Mouse (Mus musculus): ENCODE results near the gene 4833439L19Rik. TPM values are rescaled to one million over a fixed set of nuclear protein-coding genes. Genes with fewer than 3 reads are reported as not detected.

Gene 4833439L19Rik
- total RNA-seq, 2 experiments from 2014 or later, result 135 to 137 TPM

- DNase-seq (ENCODE audit: low spot score in 2 of 2), result no peak
Measured at GRCm38 (mm10) chr13:54532134-54532533, 33.1 kb downstream of the 4833439L19Rik start.

DNA sequence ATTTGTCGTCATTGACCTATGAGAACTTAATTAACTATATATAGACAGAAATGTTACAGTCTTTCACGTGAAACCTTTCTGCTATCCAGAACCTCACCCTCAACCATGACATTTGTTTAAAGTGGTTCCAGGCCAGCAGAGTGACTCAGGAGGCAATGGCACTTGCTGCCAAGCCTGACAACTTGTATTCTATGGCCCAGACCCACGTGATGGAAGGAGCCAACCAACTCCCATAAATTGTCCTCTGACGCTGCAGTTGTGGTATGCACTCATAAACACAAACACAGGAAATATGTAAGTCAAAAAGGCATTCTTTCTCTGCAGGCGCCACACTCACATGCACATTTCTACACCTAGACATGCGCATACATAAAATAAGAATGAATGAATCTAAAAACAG is 38.1 kb downstream of the 4833439L19Rik start:
- no peak for DNase-seq (ENCODE audit: low spot score in 2 of 2)

- no peak for DNase-seq (ENCODE audit: low spot score in 2 of 2)
Measured at GRCm38 (mm10) chr13:54521181-54521580, 44.1 kb downstream of the 4833439L19Rik start.

- DNase-seq (ENCODE audit: low spot score in 2 of 2), result peak in 1 of 2 experiments; percentile 14
Measured at GRCm38 (mm10) chr13:54520221-54520620, 45.0 kb downstream of the 4833439L19Rik start.

- DNase-seq (ENCODE audit: low spot score in 2 of 2), result no peak
Measured at GRCm38 (mm10) chr13:54505920-54506319, 59.3 kb downstream of the 4833439L19Rik start.

DNA sequence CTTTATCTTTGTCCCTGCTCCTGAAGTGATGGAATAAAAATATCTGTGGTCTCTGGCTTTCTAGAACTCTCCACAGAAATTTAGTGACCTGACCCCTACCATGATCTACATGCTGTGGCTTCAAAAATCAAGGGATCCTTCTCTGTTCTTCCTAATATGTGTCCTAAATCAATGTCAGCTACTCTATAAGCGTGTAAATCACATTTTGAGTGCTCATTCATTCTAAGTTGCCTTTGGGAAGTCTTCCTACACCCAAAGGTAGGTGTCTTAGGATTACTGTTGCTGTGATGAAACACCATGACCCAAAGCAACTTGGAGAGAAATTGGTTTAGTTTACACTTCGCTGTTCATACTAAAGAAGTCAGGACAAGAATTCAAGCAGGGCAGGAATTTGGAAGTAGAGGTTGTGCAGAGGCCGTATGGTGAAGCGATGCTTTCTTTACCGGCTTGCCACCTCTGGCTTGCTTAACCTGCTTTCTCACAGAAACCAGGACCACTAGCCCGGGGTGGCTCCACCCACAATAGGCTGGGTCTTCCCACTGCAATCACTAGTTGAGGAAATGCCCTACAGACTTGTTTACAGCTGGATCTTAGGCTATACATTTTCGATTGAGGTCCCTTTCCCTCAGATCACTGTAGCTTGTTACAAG is 60.5 kb downstream of the 4833439L19Rik start:
- no peak for DNase-seq (ENCODE audit: low spot score in 2 of 2)

DNA sequence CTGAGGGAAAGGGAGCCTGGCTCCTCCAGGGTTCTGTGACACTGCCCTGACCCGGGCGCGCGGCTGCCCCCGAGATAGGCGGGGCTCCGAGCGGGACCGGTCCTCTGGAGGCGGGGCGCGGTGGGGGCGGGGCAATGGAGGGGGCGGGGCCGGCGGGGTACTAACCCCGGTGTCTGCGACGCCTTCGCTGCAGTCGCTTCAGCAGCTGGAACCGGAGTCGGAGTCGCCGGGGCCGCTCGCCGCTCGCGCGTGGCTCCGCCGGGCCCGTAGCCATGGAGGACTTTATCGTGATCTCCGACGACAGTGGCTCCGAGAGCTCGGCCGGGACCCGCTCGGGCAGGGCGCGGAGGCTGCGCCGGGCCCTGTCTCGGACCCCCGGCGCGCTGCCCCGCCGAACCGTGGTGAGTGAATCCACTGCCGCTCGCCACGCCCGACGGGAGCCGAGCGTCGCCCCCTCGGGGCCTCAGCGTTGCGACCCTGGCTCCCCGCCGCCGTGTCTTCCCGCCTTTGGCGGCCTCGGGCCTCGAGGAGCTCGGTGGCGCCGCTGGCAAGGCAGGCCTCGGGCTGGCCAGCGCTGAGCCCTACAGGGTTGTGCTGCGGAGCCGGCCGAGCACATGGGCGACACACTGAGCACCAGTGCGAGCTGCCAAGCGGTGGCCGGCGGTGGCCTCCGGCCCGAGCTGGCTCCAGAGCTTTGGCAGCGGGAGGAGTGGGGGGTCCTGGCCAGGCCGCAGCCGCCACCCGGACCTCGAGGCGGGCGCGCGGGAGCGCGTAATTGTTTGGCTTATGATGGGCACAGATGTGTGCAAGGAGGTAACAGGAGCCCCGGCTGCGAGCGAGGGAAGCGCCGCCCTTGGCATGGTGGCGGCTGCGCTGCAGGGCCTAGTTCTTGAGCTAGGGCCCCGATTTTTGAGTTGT is 61.4 kb downstream of the 4833439L19Rik start, which contains the start of gene Simc1:
Gene Simc1, plus strand, starts transcription at position 176 of the 918 bp plus-strand sequence.
- DNase-seq (ENCODE audit: low spot score in 2 of 2), result peak; percentile 52 to 57

- DNase-seq (ENCODE audit: low spot score in 2 of 2), result no peak
Measured at GRCm38 (mm10) chr13:54503278-54503603, 62.0 kb downstream of the 4833439L19Rik start.

DNA sequence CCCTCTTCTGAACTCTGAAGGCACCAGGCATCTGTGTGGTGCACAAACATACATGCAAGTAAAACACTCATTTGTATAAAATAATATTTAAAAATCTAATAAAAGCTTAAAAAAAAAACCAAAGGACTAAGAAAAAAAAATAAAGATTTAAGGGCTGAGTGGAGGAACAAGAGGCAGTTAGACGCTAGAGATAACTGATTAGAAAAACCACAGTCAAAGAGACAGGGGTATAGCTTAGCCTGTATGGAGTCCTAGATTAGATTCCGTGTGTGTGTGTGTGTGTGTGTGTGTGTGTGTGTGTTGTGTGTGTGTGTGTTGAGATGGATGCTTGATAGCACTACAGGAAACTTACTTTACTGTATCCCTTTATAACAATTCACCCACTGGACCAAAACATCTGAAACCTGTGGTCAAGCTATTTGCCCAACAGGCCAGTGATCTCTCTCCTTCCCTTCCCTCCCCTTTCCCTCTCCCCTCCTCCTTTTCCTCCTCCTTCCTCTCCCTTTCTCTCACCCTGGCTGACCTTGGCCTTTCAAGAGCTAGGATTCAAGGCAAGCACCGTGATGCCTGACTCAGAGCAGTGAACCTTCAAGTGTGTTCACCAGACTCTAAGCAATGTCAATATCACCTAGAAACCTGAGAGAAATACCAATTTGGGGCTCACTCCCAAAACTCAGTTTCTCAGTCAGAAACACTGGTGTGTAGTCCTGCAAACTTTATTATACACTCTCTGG is 63.1 kb downstream of the 4833439L19Rik start:
- no peak for DNase-seq (ENCODE audit: low spot score in 2 of 2)

DNA sequence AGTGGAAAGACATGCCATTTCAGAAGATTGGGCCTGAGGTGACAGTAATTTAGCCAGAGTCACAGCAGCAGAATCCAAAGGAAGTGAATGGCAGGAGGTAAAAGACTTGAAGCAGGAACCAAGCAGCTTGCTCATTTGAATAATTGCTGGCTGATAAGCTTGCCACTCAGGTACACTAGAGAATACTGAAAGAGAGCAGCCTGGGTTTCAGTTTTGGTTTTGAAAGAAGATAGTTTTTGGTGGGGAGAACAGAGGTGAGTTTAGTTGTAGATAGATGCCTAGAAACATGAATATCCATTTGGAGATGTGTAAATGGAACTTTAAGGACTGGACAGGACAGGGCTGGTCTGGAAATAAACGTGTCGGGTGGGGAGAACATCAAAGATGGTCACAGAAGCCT is 63.9 kb downstream of the 4833439L19Rik start:
- DNase-seq (ENCODE audit: low spot score in 2 of 2), result no peak

Small RNA genes within 50 kb of the gene (microRNA-seq; reads per million reads assigned to microRNA genes)
- gene Gm24195, result 0 reads per million in 2 experiments

Other genes starting within 250 kb of the 4833439L19Rik start
- 100 to 1,000 TPM; 791 to 833 TPM for gene Cplx2, start 194.1 kb downstream of the 4833439L19Rik start, total RNA-seq (2021)
- gene Thoc3, start 96.6 kb downstream of the 4833439L19Rik start, total RNA-seq (2021), result 10 to 100 TPM; 32.1 to 33.1 TPM
- 10 to 100 TPM; 15.5 to 16.9 TPM for gene Simc1, start 61.7 kb downstream of the 4833439L19Rik start, total RNA-seq (2021)
- 10 to 100 TPM; 28.2 to 30.3 TPM for gene Arl10, start 9.6 kb upstream of the 4833439L19Rik start, total RNA-seq (2021)
- 10 to 100 TPM; 23.5 to 24.6 TPM for gene Nop16, start 24.7 kb upstream of the 4833439L19Rik start, total RNA-seq (2021)
- 100 to 1,000 TPM; 136 to 144 TPM for gene Higd2a, start 24.8 kb upstream of the 4833439L19Rik start, total RNA-seq (2021)
- 100 to 1,000 TPM; 280 to 320 TPM for gene Cltb, start 45.9 kb upstream of the 4833439L19Rik start, total RNA-seq (2021)
- 10 to 100 TPM; 55.9 to 56.8 TPM for gene Faf2, start 56.3 kb upstream of the 4833439L19Rik start, total RNA-seq (2021)
- gene Rnf44, start 128.5 kb upstream of the 4833439L19Rik start, total RNA-seq (2021), result 100 to 1,000 TPM; 168 to 172 TPM
- under 1 TPM; 0.58 to 0.73 TPM for gene Cdhr2, start 136.0 kb upstream of the 4833439L19Rik start, total RNA-seq (2021)
- gene Gprin1, start 184.4 kb upstream of the 4833439L19Rik start, total RNA-seq (2021), result 100 to 1,000 TPM; 131 to 133 TPM
- 100 to 1,000 TPM; 925 to 932 TPM for gene Sncb, start 201.2 kb upstream of the 4833439L19Rik start, total RNA-seq (2021)
- gene Eif4e1b, start 218.6 kb upstream of the 4833439L19Rik start, total RNA-seq (2021), result not detected
- gene Tspan17, start 223.9 kb upstream of the 4833439L19Rik start, total RNA-seq (2021), result 10 to 100 TPM; 95.4 to 97.6 TPM

All from left cerebral cortex, adult 18-20 months (tissue).